11 mouse cellular contexts compared by ENCODE assay signal in the genomic region with DNA sequence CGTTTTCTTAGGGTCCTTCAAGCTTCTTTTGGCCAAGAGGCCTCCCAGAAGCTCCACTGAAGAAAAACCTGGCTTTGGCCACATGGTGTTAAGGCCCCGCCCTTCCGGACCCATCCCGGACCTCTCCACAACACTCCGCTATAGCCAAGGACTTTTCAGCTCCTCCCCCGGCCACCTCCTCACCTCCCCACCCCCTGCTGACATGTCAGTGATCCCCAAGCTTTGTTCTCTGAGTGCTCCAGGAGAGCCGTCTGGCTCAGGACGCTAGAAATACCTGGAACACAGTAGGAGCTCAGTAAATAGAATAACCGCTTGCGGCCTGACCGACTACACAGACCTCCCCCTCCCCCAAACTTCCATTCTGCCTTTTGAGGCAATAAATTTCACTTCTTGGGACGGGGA. TPM values are rescaled to one million over a fixed set of nuclear protein-coding genes. Genes with fewer than 3 reads are reported as not detected.
DNase-seq lines count a peak whose midpoint lies in the region; ATAC-seq and TF ChIP-seq lines count a peak whose summit lies in the region.
"Had no signal": no experiment of that assay in that cellular context is flagged by ENCODE, and none has a peak within 500 bp of the region (broad histone marks: within the 10 kb centered on the region; RNA-seq: fewer than 3 reads in every experiment).

No protein-coding gene starts in this region.

- DNase-seq in forebrain, embryonic 11.5 days (ENCODE audit: low spot score): no peak
- DNase-seq in heart, postnatal 10 days: peak; percentile 50 to 53
- DNase-seq in lung, adult 2 months: peak; percentile 23
- DNase-seq in right cerebral cortex, postnatal 4 days: no peak
- DNase-seq in right cerebral cortex, postnatal 10 days (ENCODE audit: low spot score in 2 of 2): no peak
- DNase-seq in layer of hippocampus, postnatal 10 days (ENCODE audit: low spot score in 2 of 2): no peak
- DNase-seq: thymus, postnatal 25 days had no signal

- ATAC-seq in forebrain, embryonic 11.5 days (replicated peaks; ENCODE audit: low FRiP score): no peak
- ATAC-seq in forebrain, embryonic 13.5 days: no peak
- ATAC-seq: forebrain, embryonic 14.5 days had no signal

- TF ChIP-seq CTCF in E14TG2a.4 (conservative IDR thresholded peaks at IDR 0.05; ENCODE audit: low read length): no peak
- TF ChIP-seq CTCF in lung, adult 2 months (IDR thresholded peaks at IDR 0.05; ENCODE audit: insufficient read depth, low read length): no peak

- no peaks in the 10 kb centered on the region for H3K9me3 ChIP-seq in forebrain, embryonic 11.5 days (ENCODE audit: control insufficient read depth, low read length)
- H3K9me3 ChIP-seq in forebrain, embryonic 13.5 days (replicated peaks): no peaks in the 10 kb centered on the region
- no peaks in the 10 kb centered on the region for H3K9me3 ChIP-seq in E14TG2a.4 (ENCODE audit: low read length)

- H3K27me3 ChIP-seq in forebrain, embryonic 11.5 days (ENCODE audit: control insufficient read depth, insufficient read depth, low read length): peaks cover 56% of the 10 kb centered on the region
- peaks cover 77% of the 10 kb centered on the region for H3K27me3 ChIP-seq in forebrain, embryonic 13.5 days
- no peaks in the 10 kb centered on the region for H3K27me3 ChIP-seq in E14TG2a.4 (ENCODE audit: insufficient read depth, low read length)

- intact Hi-C loops in heart, postnatal 10 days (cut with DNase I): no loop called here

- H3K4me2 ChIP-seq in forebrain, embryonic 11.5 days (ENCODE audit: low read depth, low read length, severe bottlenecking): 0 out of 2 replicates have a peak overlapping the region, but pooled peaks have one; percentile 15
- H3K4me2 ChIP-seq in forebrain, embryonic 13.5 days: no peak overlapping the region

- no peak overlapping the region for H3K27ac ChIP-seq in forebrain, embryonic 11.5 days (ENCODE audit: low read depth, low read length)
- H3K27ac ChIP-seq in forebrain, embryonic 13.5 days: no peak overlapping the region
- H3K27ac ChIP-seq: layer of hippocampus, adult 2 months had no signal

- WGBS in forebrain, embryonic 11.5 days: 3% methylated on average over 12 of the region's 12 CpGs
- 2% methylated on average over 12 of the region's 12 CpGs for WGBS in forebrain, embryonic 13.5 days
- WGBS in lung, adult 2 months: 11% methylated on average over 12 of the region's 12 CpGs

- no peak overlapping the region for H3K9ac ChIP-seq in forebrain, embryonic 11.5 days (ENCODE audit: low read length)
- no peak overlapping the region for H3K9ac ChIP-seq in forebrain, embryonic 13.5 days

- no peaks in the 10 kb centered on the region for H3K36me3 ChIP-seq in forebrain, embryonic 11.5 days (ENCODE audit: control insufficient read depth, insufficient read depth, low read length)
- H3K36me3 ChIP-seq in forebrain, embryonic 13.5 days (ENCODE audit: poor library complexity, severe bottlenecking): no peaks in the 10 kb centered on the region
- peaks cover 49% of the 10 kb centered on the region for H3K36me3 ChIP-seq in E14TG2a.4 (ENCODE audit: insufficient read depth, low read length)

- TF ChIP-seq POLR2A in lung, adult 2 months (IDR thresholded peaks at IDR 0.05; ENCODE audit: borderline replicate concordance, extremely low read depth, low read depth, low read length): no peak

- H3K4me3 ChIP-seq in forebrain, embryonic 11.5 days (ENCODE audit: low read depth, low read length): no peak overlapping the region
- no peak overlapping the region for H3K4me3 ChIP-seq in forebrain, embryonic 13.5 days
- peak overlapping the region; percentile 86 for H3K4me3 ChIP-seq in E14TG2a.4 (replicated peaks; ENCODE audit: low read length)
- H3K4me3 ChIP-seq in lung, adult 2 months (replicated peaks; ENCODE audit: extremely low read depth, low read depth, low read length): no peak overlapping the region
- H3K4me3 ChIP-seq: layer of hippocampus, adult 2 months had no signal

- H3K4me1 ChIP-seq in forebrain, embryonic 11.5 days (replicated peaks; ENCODE audit: control insufficient read depth, insufficient read depth, low read length): peaks cover 27% of the 10 kb centered on the region
- peaks cover 35% of the 10 kb centered on the region for H3K4me1 ChIP-seq in forebrain, embryonic 13.5 days
- H3K4me1 ChIP-seq in E14TG2a.4 (replicated peaks; ENCODE audit: low read depth, low read length): peaks cover 74% of the 10 kb centered on the region
- peaks cover 18% of the 10 kb centered on the region for H3K4me1 ChIP-seq in lung, adult 2 months (ENCODE audit: control insufficient read depth, insufficient read depth, low read length)

RNA-seq across cellular contexts. Expression of a gene that starts 1.0 kb away (rescaled TPM):
- 1.1 and 1.6 TPM in 2 replicates for polyA plus RNA-seq in forebrain, embryonic 11.5 days (2014; fragmentation: Nextera tagmentation; extraction: Ambion mirVana)
- 0.52 and 0.66 TPM in 2 replicates for polyA plus RNA-seq in forebrain, embryonic 13.5 days (2015; fragmentation: Nextera tagmentation; extraction: Ambion mirVana)
- 10 to 100 TPM; 77.2 to 85.4 TPM for total RNA-seq in heart, postnatal 10 days (2021)
- 7.0 and 13.3 TPM in 2 replicates for polyA plus RNA-seq in lung, adult 2 months (2012; rRNA removed)
- total RNA-seq in layer of hippocampus, postnatal 10 days (2021): under 1 TPM; 0.55 to 0.89 TPM
- total RNA-seq: layer of hippocampus, adult 2 months had no signal

RNA-seq across cellular contexts. Expression of a gene that starts 37.9 kb away (rescaled TPM):
- 28.2 and 30.8 TPM in 2 replicates for polyA plus RNA-seq in forebrain, embryonic 11.5 days (2014; fragmentation: Nextera tagmentation; extraction: Ambion mirVana)
- polyA plus RNA-seq in forebrain, embryonic 13.5 days (2015; fragmentation: Nextera tagmentation; extraction: Ambion mirVana): 30.7 and 32.9 TPM in 2 replicates
- 10 to 100 TPM; 60.5 to 70.1 TPM for total RNA-seq in heart, postnatal 10 days (2021)
- 20.4 and 33.4 TPM in 2 replicates for polyA plus RNA-seq in lung, adult 2 months (2012; rRNA removed)
- total RNA-seq in layer of hippocampus, postnatal 10 days (2021): 10 to 100 TPM; 88.7 to 93.8 TPM

RNA-seq across cellular contexts. Expression of a gene that starts 40.4 kb away (rescaled TPM):
- 4.1 and 4.3 TPM in 2 replicates for polyA plus RNA-seq in forebrain, embryonic 11.5 days (2014; fragmentation: Nextera tagmentation; extraction: Ambion mirVana)
- 2.9 and 3.9 TPM in 2 replicates for polyA plus RNA-seq in forebrain, embryonic 13.5 days (2015; fragmentation: Nextera tagmentation; extraction: Ambion mirVana)
- total RNA-seq in heart, postnatal 10 days (2021): 10 to 100 TPM in 1 of 2 experiments, 1 to 10 TPM in 1; 5.7 to 10.8 TPM
- 8.7 and 9.3 TPM in 2 replicates for polyA plus RNA-seq in lung, adult 2 months (2012; rRNA removed)
- total RNA-seq in layer of hippocampus, postnatal 10 days (2021): 1 to 10 TPM; 5.1 to 5.6 TPM

Comparison
In these comparisons a context has a peak if more than half of its experiments do, and no peak if none do; other contexts are left out.
1. DNase-seq: peak in heart, postnatal 10 days (2 of 2) and lung, adult 2 months (single experiment); none in forebrain, embryonic 11.5 days (single experiment), right cerebral cortex, postnatal 4 days (single experiment), right cerebral cortex, postnatal 10 days (0 of 2) and layer of hippocampus, postnatal 10 days (0 of 2).